Mouse (Mus musculus): ENCODE results near the gene Pdzrn4. TPM values are rescaled to one million over a fixed set of nuclear protein-coding genes. Genes with fewer than 3 reads are reported as not detected.

Pdzrn4 gene
- total and polyA plus RNA-seq, 3 experiments: not detected

- no peak for DNase-seq (ENCODE audit: low read depth, low spot score)
- no peaks in the 10 kb centered on the region for H3K9me3 ChIP-seq (replicated peaks; ENCODE audit: insufficient read depth, low read length)
- no peak overlapping the region for H3K4me3 ChIP-seq (ENCODE audit: control insufficient read depth in 1 of 2, insufficient read depth in 1 of 2, low read depth in 2 of 2, low read length in 2 of 2)
- no peak for TF ChIP-seq NELFE (IDR thresholded peaks at IDR 0.05; ENCODE audit: low read depth, low read length)
- no peak for TF ChIP-seq ZNF384 (IDR thresholded peaks at IDR 0.05; ENCODE audit: low read depth, low read length)
- TF ChIP-seq RCOR1 (IDR thresholded peaks at IDR 0.05; ENCODE audit: low read depth, low read length): no peak
- no peak for TF ChIP-seq MAZ (IDR thresholded peaks at IDR 0.05; ENCODE audit: low read depth, low read length)
- no peak for TF ChIP-seq ELF1 (IDR thresholded peaks at IDR 0.05; ENCODE audit: low read depth, low read length)
- no peak for TF ChIP-seq NRF1 (IDR thresholded peaks at IDR 0.05; ENCODE audit: insufficient read depth, low read depth, low read length, poor library complexity, severe bottlenecking)
- TF ChIP-seq CHD2 (IDR thresholded peaks at IDR 0.05; ENCODE audit: low read length): no peak
- no peak for TF ChIP-seq CTCF (IDR thresholded peaks at IDR 0.05 in 2 of 3, conservative IDR thresholded peaks at IDR 0.05 in 1 of 3; ENCODE audit: control insufficient read depth in 1 of 3, insufficient read depth in 1 of 3, low read depth in 2 of 3, low read length in 3 of 3, poor library complexity in 1 of 3, severe bottlenecking in 1 of 3)
- no peak for TF ChIP-seq POLR2A (IDR thresholded peaks at IDR 0.05; ENCODE audit: control insufficient read depth in 1 of 2, insufficient read depth in 1 of 2, low read depth in 1 of 2, low read length in 2 of 2, poor library complexity in 1 of 2)
- TF ChIP-seq POLR2AphosphoS5 (IDR thresholded peaks at IDR 0.05; ENCODE audit: borderline replicate concordance, low read depth, low read length): no peak
- no peak for TF ChIP-seq USF2 (IDR thresholded peaks at IDR 0.05; ENCODE audit: borderline replicate concordance in 1 of 2, insufficient read depth in 1 of 2, low read depth in 1 of 2, low read length in 2 of 2)
- TF ChIP-seq MAFK (IDR thresholded peaks at IDR 0.05; ENCODE audit: borderline replicate concordance, low read depth, low read length): no peak
- no peak for TF ChIP-seq MYC (IDR thresholded peaks at IDR 0.05; ENCODE audit: low read depth, low read length)
- TF ChIP-seq ZMIZ1 (IDR thresholded peaks at IDR 0.05; ENCODE audit: low read depth, low read length): no peak
- TF ChIP-seq GATA1 (IDR thresholded peaks at IDR 0.05; ENCODE audit: low read depth, low read length): no peak
- H3K9ac ChIP-seq (ENCODE audit: control insufficient read depth, low read depth, low read length, poor library complexity, severe bottlenecking): no peak overlapping the region
- no peaks in the 10 kb centered on the region for H3K27me3 ChIP-seq (ENCODE audit: control insufficient read depth in 1 of 2, insufficient read depth in 2 of 2, low read length in 2 of 2)
- no peak overlapping the region for H3K27ac ChIP-seq (ENCODE audit: control insufficient read depth, low read depth, low read length)
- H3K36me3 ChIP-seq (ENCODE audit: control insufficient read depth in 1 of 2, insufficient read depth in 2 of 2, low read length in 2 of 2): no peaks in the 10 kb centered on the region
- no peaks in the 10 kb centered on the region for H3K79me2 ChIP-seq (ENCODE audit: control insufficient read depth, insufficient read depth, low read length, poor library complexity)
- H3K4me1 ChIP-seq (ENCODE audit: control insufficient read depth in 1 of 2, insufficient read depth in 2 of 2, low read length in 2 of 2): no peaks in the 10 kb centered on the region
Measured at GRCm38 (mm10) chr15:92415323-92415722, 18.6 kb downstream of the Pdzrn4 start.

DNA sequence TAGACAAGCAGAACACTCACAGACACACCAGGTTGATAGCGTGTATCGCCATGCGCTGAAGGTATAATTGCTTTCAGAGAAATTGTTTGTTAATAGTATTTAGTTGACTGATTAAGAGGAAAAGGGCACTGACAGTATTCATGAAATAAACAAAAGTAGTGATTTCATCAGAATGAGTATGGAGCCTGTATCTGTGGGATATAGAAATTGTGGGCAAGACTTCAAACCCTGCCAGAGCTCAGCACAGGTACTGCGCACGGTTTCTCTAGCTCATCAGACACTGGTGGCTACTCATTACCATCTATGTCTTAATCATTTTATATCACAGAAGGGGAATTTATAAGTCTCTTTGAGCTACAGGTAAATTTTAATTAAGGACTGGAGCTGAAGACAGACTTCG is 19.5 kb downstream of the Pdzrn4 start:
- Histone ChIP-seq H3K79me2 (ENCODE audit: control insufficient read depth, insufficient read depth, low read length, poor library complexity) (no peaks in the 10 kb centered on the region), H3K9me3 (replicated peaks; ENCODE audit: insufficient read depth, low read length) (no peaks in the 10 kb centered on the region), H3K36me3 (ENCODE audit: control insufficient read depth in 1 of 2, insufficient read depth in 2 of 2, low read length in 2 of 2) (no peaks in the 10 kb centered on the region), H3K27ac (ENCODE audit: control insufficient read depth, low read depth, low read length) (no peak overlapping the region), H3K9ac (ENCODE audit: control insufficient read depth, low read depth, low read length, poor library complexity, severe bottlenecking) (no peak overlapping the region), H3K27me3 (ENCODE audit: control insufficient read depth in 1 of 2, insufficient read depth in 2 of 2, low read length in 2 of 2) (no peaks in the 10 kb centered on the region), H3K4me1 (ENCODE audit: control insufficient read depth in 1 of 2, insufficient read depth in 2 of 2, low read length in 2 of 2) (no peaks in the 10 kb centered on the region), H3K4me3 (ENCODE audit: control insufficient read depth in 1 of 2, insufficient read depth in 1 of 2, low read depth in 2 of 2, low read length in 2 of 2) (no peak overlapping the region)
- no peak for DNase-seq (ENCODE audit: low read depth, low spot score)
- no peak for TF ChIP-seq MYB (IDR thresholded peaks at IDR 0.05; ENCODE audit: low read depth, low read length)
- TF ChIP-seq ZC3H11A (IDR thresholded peaks at IDR 0.05; ENCODE audit: low read depth, low read length): no peak
- no peak for TF ChIP-seq MAZ (IDR thresholded peaks at IDR 0.05; ENCODE audit: low read depth, low read length)
- no peak for TF ChIP-seq GABPA (IDR thresholded peaks at IDR 0.05; ENCODE audit: low read depth, low read length)
- TF ChIP-seq E2F4 (IDR thresholded peaks at IDR 0.05; ENCODE audit: borderline replicate concordance, low read depth, low read length): no peak
- TF ChIP-seq ZKSCAN1 (IDR thresholded peaks at IDR 0.05; ENCODE audit: low read depth, low read length): no peak
- TF ChIP-seq KAT2A (conservative IDR thresholded peaks at IDR 0.05; ENCODE audit: low read depth, low read length): no peak
- TF ChIP-seq EP300 (IDR thresholded peaks at IDR 0.05; ENCODE audit: low read depth in 1 of 2, low read length in 2 of 2): no peak
- no peak for TF ChIP-seq TBP (IDR thresholded peaks at IDR 0.05; ENCODE audit: low read depth, low read length)
- TF ChIP-seq MAFK (IDR thresholded peaks at IDR 0.05; ENCODE audit: borderline replicate concordance, low read depth, low read length): no peak
- TF ChIP-seq ZNF384 (IDR thresholded peaks at IDR 0.05; ENCODE audit: low read depth, low read length): no peak
- no peak for TF ChIP-seq JUND (IDR thresholded peaks at IDR 0.05; ENCODE audit: low read depth, low read length)
- TF ChIP-seq MAX (IDR thresholded peaks at IDR 0.05; ENCODE audit: low read length): no peak
- no peak for TF ChIP-seq MXI1 (IDR thresholded peaks at IDR 0.05; ENCODE audit: low read depth, low read length)
- TF ChIP-seq CHD1 (IDR thresholded peaks at IDR 0.05; ENCODE audit: low read depth, low read length): no peak
- TF ChIP-seq ZMIZ1 (IDR thresholded peaks at IDR 0.05; ENCODE audit: low read depth, low read length): no peak
- TF ChIP-seq CHD2 (IDR thresholded peaks at IDR 0.05; ENCODE audit: low read length): no peak
- no peak for TF ChIP-seq NRF1 (IDR thresholded peaks at IDR 0.05; ENCODE audit: insufficient read depth, low read depth, low read length, poor library complexity, severe bottlenecking)
- no peak for TF ChIP-seq UBTF (IDR thresholded peaks at IDR 0.05; ENCODE audit: borderline replicate concordance, insufficient read depth, low read depth, low read length)
- no peak for TF ChIP-seq NELFE (IDR thresholded peaks at IDR 0.05; ENCODE audit: low read depth, low read length)

Data from MEL (cell line).